Mouse (Mus musculus): ENCODE data around the gene Gm49661. TPM values are rescaled to one million over a fixed set of nuclear protein-coding genes. Genes with fewer than 3 reads are reported as not detected.

The Gm49661 gene
- total and polyA plus RNA-seq, 2 experiments from 2014 or later = not detected

DNA sequence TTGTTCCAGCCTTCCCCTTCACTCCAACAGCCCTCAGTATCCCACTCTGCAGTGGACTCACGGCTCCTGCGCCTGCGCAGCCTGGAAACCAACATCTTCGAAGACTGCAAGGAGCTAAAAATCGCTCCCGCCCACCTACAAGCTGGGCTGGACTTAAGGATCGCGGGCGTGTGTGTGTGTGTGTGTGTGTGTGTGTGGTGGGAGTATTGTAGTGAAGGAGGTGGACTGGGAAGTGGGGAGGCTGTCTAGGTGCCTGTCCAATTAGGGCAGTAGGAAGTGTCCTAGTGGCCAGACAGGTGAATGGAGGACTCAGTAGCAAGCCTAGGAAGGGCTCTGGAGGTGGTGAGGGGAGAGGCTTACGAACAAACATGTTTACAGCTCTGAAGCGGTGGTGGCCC lies 24.0 kb downstream of the Gm49661 start:
- Histone ChIP-seq H3K27me3 (ENCODE audit: insufficient read depth, low read length) (peaks cover 7% of the 10 kb centered on the region), H3K9ac (replicated peaks; ENCODE audit: low read length, poor library complexity, severe bottlenecking) (peak overlapping the region; percentile 83), H3K27ac (ENCODE audit: low read depth, low read length) (peak overlapping the region; percentile 84), H3K36me3 (ENCODE audit: insufficient read depth, low read length) (no peaks in the 10 kb centered on the region), H3K9me3 (ENCODE audit: low read length) (no peaks in the 10 kb centered on the region), H3K4me1 (ENCODE audit: insufficient read depth, low read length) (no peaks in the 10 kb centered on the region; the same call in 1 of the 2 replicates), H3K4me2 (ENCODE audit: low read depth, low read length, poor library complexity, severe bottlenecking) (peak overlapping the region; percentile 69), H3K4me3 (ENCODE audit: low read depth, low read length) (peak overlapping the region; percentile 77)
- 2% methylated on average over 11 of the region's 11 CpGs for WGBS
- peak; percentile 85 for DNase-seq (ENCODE audit: low spot score)
- peak; percentile 67 for ATAC-seq (ENCODE audit: low FRiP score)
- no peak for TF ChIP-seq CTCF (IDR thresholded peaks at IDR 0.05)

GRCm38 (mm10) chr8:84944478-84945160 lies 24.6 kb downstream of the Gm49661 start:
- Histone ChIP-seq H3K4me1 (ENCODE audit: insufficient read depth, low read length) (no peaks in the 10 kb centered on the region; the same call in 1 of the 2 replicates), H3K27me3 (ENCODE audit: insufficient read depth, low read length) (0 out of 2 replicates have a peak, but pooled peaks cover 4% of the 10 kb centered on the region), H3K4me2 (ENCODE audit: low read depth, low read length, poor library complexity, severe bottlenecking) (peak overlapping the region; percentile 69), H3K36me3 (ENCODE audit: insufficient read depth, low read length) (no peaks in the 10 kb centered on the region), H3K4me3 (ENCODE audit: low read depth, low read length) (peak overlapping the region; percentile 77), H3K27ac (ENCODE audit: low read depth, low read length) (peak overlapping the region; percentile 84), H3K9me3 (ENCODE audit: low read length) (no peaks in the 10 kb centered on the region), H3K9ac (replicated peaks; ENCODE audit: low read length, poor library complexity, severe bottlenecking) (peak overlapping the region; percentile 83; the same call in 1 of the 2 replicates)
- WGBS = 2% methylated on average over 26 of the region's 26 CpGs
- ATAC-seq (ENCODE audit: low FRiP score) = peak; percentile 28; the same call in 1 of the 2 replicates
- TF ChIP-seq CTCF (IDR thresholded peaks at IDR 0.05) = no peak
- peak; percentile 72 for DNase-seq (ENCODE audit: low spot score)

GRCm38 (mm10) chr8:84943699-84944098 lies 25.5 kb downstream of the Gm49661 start:
- Histone ChIP-seq H3K9ac (replicated peaks; ENCODE audit: low read length, poor library complexity, severe bottlenecking) (no peak overlapping the region), H3K27me3 (ENCODE audit: insufficient read depth, low read length) (0 out of 2 replicates have a peak, but pooled peaks cover 4% of the 10 kb centered on the region), H3K36me3 (ENCODE audit: insufficient read depth, low read length) (no peaks in the 10 kb centered on the region), H3K4me3 (ENCODE audit: low read depth, low read length) (peak overlapping the region; percentile 77; the same call in 1 of the 2 replicates), H3K4me1 (ENCODE audit: insufficient read depth, low read length) (no peaks in the 10 kb centered on the region; the same call in 1 of the 2 replicates), H3K27ac (ENCODE audit: low read depth, low read length) (no peak overlapping the region), H3K4me2 (ENCODE audit: low read depth, low read length, poor library complexity, severe bottlenecking) (peak overlapping the region; percentile 69), H3K9me3 (ENCODE audit: low read length) (no peaks in the 10 kb centered on the region)
- ATAC-seq (ENCODE audit: low FRiP score) (no peak), DNase-seq (ENCODE audit: low spot score) (peak; percentile 48)
- 23% methylated on average over 4 of the region's 4 CpGs for WGBS
- TF ChIP-seq CTCF (IDR thresholded peaks at IDR 0.05) = no peak

DNA sequence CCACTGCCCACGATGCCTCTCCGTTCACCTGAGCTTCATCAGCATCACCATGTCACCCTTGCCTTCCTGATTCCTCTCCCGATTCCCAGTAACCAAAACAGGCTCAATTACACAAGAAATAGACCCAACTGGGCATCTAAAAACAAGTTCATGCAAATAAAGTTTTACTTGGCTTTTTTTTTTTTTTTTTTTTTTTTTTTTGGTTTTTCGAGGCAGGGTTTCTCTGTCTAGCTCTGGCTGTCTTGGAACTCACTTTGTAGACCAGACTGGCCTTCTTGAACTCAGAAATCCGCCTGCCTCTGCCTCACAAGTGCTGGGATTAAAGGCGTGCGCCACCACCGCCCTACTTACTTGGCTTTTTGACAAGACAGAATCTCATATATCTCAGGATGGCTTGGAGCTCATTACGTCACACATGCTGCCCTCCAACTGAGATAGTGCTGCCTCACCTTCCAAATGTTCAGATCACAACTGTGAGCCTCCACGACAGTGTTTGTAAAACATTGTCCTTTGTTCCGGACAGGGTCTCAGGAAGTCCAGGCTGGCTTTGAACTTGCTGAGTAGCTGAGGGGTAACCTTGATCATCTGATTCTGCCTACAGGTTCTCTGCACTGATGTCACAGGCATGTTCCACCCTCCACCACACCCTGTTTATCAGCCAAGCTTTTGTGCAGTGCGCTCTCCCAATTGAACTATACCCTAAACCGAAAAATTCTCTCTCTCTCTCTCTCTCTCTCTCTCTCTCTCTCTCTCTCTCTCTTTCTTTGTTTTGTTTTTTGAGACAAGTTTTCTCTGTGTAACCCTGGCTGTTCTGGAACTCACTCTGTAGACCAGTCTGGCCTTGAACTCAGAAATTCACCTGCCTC lies 31.4 kb downstream of the Gm49661 start:
- Histone ChIP-seq H3K4me2 (ENCODE audit: low read depth, low read length, poor library complexity, severe bottlenecking) (peak overlapping the region; percentile 93), H3K4me3 (ENCODE audit: low read depth, low read length) (peak overlapping the region; percentile 93), H3K4me1 (ENCODE audit: insufficient read depth, low read length) (peaks cover 5% of the 10 kb centered on the region), H3K27ac (ENCODE audit: low read depth, low read length) (peak overlapping the region; percentile 97), H3K9me3 (ENCODE audit: low read length) (no peaks in the 10 kb centered on the region), H3K27me3 (ENCODE audit: insufficient read depth, low read length) (no peaks in the 10 kb centered on the region), H3K9ac (replicated peaks; ENCODE audit: low read length, poor library complexity, severe bottlenecking) (peak overlapping the region; percentile 99), H3K36me3 (ENCODE audit: insufficient read depth, low read length) (no peaks in the 10 kb centered on the region)
- no peak for ATAC-seq (ENCODE audit: low FRiP score)
- TF ChIP-seq CTCF (IDR thresholded peaks at IDR 0.05) = no peak
- 59% methylated on average over 13 of the region's 13 CpGs for WGBS
- no peak for DNase-seq (ENCODE audit: low spot score)

DNA sequence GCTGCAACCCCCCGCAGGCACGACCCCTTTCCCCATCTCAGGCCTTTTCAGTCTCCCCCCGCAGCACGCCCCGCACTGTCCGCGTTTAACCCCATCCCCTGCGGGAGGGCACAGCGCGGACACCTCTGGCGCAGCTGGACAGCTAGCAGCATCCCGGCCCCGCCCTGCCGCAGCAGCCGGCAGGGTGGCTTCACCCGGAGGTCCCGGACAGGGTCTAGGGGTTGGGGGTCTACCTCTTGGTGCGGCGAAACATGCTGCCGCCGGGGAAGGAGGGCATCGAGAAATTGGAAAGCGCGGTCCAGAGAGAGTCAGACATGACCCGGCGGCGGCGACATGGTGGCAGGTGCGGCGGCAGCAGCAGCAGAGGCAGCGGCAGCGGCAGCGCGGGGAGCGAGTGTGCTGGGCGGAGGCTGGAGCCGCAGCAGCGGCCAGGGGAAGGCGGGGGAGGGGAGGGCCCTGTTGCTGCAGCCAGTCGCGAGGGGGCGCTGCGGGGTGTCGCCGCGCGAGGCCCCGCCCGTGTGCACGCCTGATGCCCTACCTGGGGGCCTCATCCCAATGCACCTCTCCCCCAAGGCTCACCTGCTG lies 32.2 kb downstream of the Gm49661 start, which contains the start of gene Mast1:
TSS of gene Mast1 (minus strand) at position 398 of the 585 bp plus-strand sequence.
- DNase-seq (ENCODE audit: low spot score) = peak; percentile 86
- no peaks in the 10 kb centered on the region for H3K27me3 ChIP-seq (ENCODE audit: insufficient read depth, low read length)
- no peaks in the 10 kb centered on the region for H3K9me3 ChIP-seq (ENCODE audit: low read length)
- ATAC-seq (ENCODE audit: low FRiP score) = peak; percentile 67
- TF ChIP-seq CTCF (IDR thresholded peaks at IDR 0.05) = peak; percentile 75
- H3K36me3 ChIP-seq (ENCODE audit: insufficient read depth, low read length) = no peaks in the 10 kb centered on the region
- WGBS = 2% methylated on average over 39 of the region's 50 CpGs
- peak within 1 kb of the TSS; percentile 99 for H3K9ac ChIP-seq (replicated peaks; ENCODE audit: low read length, poor library complexity, severe bottlenecking)
- peak within 1 kb of the TSS; percentile 93 for H3K4me2 ChIP-seq (ENCODE audit: low read depth, low read length, poor library complexity, severe bottlenecking)
- H3K4me1 ChIP-seq (ENCODE audit: insufficient read depth, low read length) = peaks cover 5% of the 10 kb centered on the region
- H3K27ac ChIP-seq (ENCODE audit: low read depth, low read length) = peak within 1 kb of the TSS; percentile 97
- peak within 1 kb of the TSS; percentile 93 for H3K4me3 ChIP-seq (ENCODE audit: low read depth, low read length)
